Mouse (Mus musculus) midbrain, embryonic 15.5 days (tissue): ENCODE data around the gene Tead4. TPM values are rescaled to one million over a fixed set of nuclear protein-coding genes. Genes with fewer than 3 reads are reported as not detected.

ENCODE experiments used
- ATAC-seq: fragments of 200-750 bp; cut with Nextera tagmentation; replicated peaks from 2 replicates; pipeline ENCODE4 v1.8.0; 2017; ENCODE audit warnings: moderate TSS enrichment
- H3K27ac ChIP-seq: fragments of 300-500 bp; sonication (generic); 2 replicates; pipeline ENCODE4 v1.5.1; 2015; ENCODE audit warnings: mild to moderate bottlenecking, inconsistent platforms
- H3K27me3 ChIP-seq: fragments of 300-500 bp; sonication (generic); replicated peaks from 2 replicates; pipeline ENCODE4 v1.6.1; 2015; ENCODE audit warnings: inconsistent platforms
- H3K36me3 ChIP-seq: fragments of 300-500 bp; sonication (generic); replicated peaks from 2 replicates; pipeline ENCODE4 v1.6.1; 2015; ENCODE audit warnings: inconsistent platforms
- H3K4me1 ChIP-seq: fragments of 300-500 bp; sonication (generic); 2 replicates; pipeline ENCODE4 v1.6.1; 2015; ENCODE audit warnings: inconsistent platforms
- H3K4me2 ChIP-seq: fragments of 300-500 bp; sonication (generic); 2 replicates; pipeline ENCODE4 v1.6.1; 2015; ENCODE audit warnings: inconsistent platforms, mild to moderate bottlenecking, moderate library complexity
- H3K4me3 ChIP-seq: fragments of 300-500 bp; sonication (generic); 2 replicates; pipeline ENCODE4 v1.5.1; 2015; ENCODE audit warnings: mild to moderate bottlenecking, inconsistent platforms
- H3K9ac ChIP-seq: fragments of 300-500 bp; sonication (generic); 2 replicates; pipeline ENCODE4 v1.6.1; 2015; ENCODE audit warnings: mild to moderate bottlenecking, inconsistent platforms
- H3K9me3 ChIP-seq: fragments of 300-500 bp; sonication (generic); 2 replicates; pipeline ENCODE4 v1.6.1; 2016; ENCODE audit warnings: inconsistent platforms
- WGBS: fragments of 180-500 bp; shearing (Covaris S2); methylation state at CpG from one replicate; pipeline ENCODE4 v1.1.7; 2015; ENCODE audit warnings: mixed read lengths; 5-methylcytosine and 5-hydroxymethylcytosine counted together
- polyA plus RNA-seq: library from polyadenylated mRNA; unstranded; fragments of >200 nt; fragmentation: Nextera tagmentation; extraction: Ambion mirVana; gene quantifications from 2 replicates; pipeline ENCODE4 v1.2.1, GENCODE M21; 2015

The Tead4 gene
- polyA plus RNA-seq, 1 experiment from 2014 or later = 0.65 TPM

DNA sequence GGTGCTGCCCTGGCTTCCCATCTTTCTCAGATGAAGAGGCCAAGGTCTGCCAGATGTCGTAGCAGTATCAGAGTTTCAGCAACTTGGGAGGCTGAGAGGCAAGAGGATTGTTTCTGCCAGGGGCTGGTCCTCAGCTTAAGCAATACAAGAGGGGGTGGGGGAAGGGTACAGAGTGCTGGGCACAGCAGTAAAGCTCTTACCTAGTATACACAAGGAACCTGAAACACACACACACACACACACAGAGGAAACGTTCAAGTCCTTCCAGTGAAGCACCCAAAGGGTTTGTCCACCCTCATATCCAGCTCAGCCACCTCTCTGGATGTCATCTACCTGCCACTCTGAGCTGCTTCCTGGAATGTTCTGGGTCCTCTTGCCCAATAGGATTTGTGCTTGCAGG lies 44.7 kb downstream of the Tead4 start:
- no peak for ATAC-seq
- Histone ChIP-seq H3K27ac (no peak overlapping the region), H3K4me3 (no peak overlapping the region), H3K9ac (no peak overlapping the region), H3K9me3 (no peaks in the 10 kb centered on the region), H3K4me1 (no peaks in the 10 kb centered on the region), H3K36me3 (no peaks in the 10 kb centered on the region), H3K27me3 (no peaks in the 10 kb centered on the region), H3K4me2 (no peak overlapping the region)
- WGBS = 60% methylated on average over 2 of the region's 2 CpGs

DNA sequence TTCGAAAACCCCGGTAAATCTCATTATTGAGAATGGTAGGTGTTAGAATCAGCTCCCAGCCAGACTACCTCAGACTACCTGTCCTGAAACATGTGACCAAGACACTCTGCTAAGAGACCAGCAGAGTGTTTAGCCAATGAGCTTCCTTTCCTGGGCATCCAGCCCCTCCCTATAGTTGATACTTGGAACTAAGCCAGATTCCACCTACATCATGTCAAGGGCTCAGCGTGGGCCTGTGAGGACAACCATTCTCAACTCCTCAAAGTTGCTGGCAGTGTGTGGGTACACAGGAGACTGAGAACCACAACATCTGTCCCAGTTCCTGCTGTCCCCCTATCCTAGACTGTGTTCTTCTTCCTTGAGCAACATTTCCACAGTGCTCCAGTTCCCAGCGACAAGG lies 45.3 kb downstream of the Tead4 start:
- no peak overlapping the region for H3K27ac ChIP-seq
- H3K4me2 ChIP-seq = no peak overlapping the region
- ATAC-seq = no peak
- no peaks in the 10 kb centered on the region for H3K4me1 ChIP-seq
- H3K36me3 ChIP-seq = no peaks in the 10 kb centered on the region
- H3K9me3 ChIP-seq = no peaks in the 10 kb centered on the region
- H3K4me3 ChIP-seq = no peak overlapping the region
- no peak overlapping the region for H3K9ac ChIP-seq
- WGBS = 82% methylated on average over 4 of the region's 4 CpGs
- H3K27me3 ChIP-seq = no peaks in the 10 kb centered on the region

DNA sequence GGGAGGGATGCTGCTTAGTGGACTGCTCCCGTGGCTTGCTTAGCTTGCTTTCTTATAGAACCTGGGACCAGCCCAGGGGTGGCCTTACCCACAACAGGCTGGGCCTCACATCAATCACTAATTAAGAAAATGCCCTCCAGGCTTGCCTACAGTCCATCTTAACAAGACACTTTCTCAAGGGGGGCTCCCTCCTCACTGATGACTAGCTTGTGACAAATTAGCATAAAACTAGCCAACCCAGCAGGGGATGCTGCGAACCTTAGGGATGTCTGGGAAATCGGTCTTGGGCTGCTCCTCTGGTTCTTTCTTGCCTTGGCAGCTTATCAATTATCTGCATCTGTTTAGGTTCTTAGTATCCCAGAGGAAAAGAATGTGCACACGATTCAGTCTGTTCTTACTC lies 46.1 kb downstream of the Tead4 start:
- ATAC-seq = no peak
- H3K27ac ChIP-seq = no peak overlapping the region
- H3K36me3 ChIP-seq = no peaks in the 10 kb centered on the region

DNA sequence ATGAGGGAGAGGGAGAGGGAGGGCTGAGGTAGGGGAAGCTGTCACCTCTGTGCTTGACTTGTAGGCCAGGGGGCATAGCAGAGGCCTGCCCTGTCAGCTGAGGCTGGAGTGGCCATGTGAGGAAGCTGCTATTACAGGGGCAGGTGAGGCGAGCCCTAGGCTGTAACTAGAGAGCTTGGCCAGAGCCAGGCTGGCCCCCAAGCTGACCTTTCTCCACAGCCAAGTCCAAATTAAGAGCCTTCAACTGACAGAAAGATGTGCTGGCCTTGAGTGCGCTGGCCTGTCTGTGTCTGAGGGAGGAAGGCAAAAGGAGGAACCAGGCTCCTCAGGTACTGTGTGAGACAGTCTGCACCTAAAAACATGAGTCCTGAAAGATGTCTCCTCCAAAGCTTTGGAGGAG lies 47.5 kb downstream of the Tead4 start:
- Histone ChIP-seq H3K9ac (no peak overlapping the region), H3K4me1 (no peaks in the 10 kb centered on the region), H3K4me3 (no peak overlapping the region), H3K9me3 (no peaks in the 10 kb centered on the region), H3K4me2 (no peak overlapping the region), H3K36me3 (no peaks in the 10 kb centered on the region), H3K27me3 (no peaks in the 10 kb centered on the region), H3K27ac (no peak overlapping the region)
- no peak for ATAC-seq
- 82% methylated on average over 2 of the region's 2 CpGs for WGBS

More for the DNA sequence above, 46.1 kb downstream of the Tead4 start:
- H3K4me3 ChIP-seq = no peak overlapping the region
- H3K4me2 ChIP-seq = no peak overlapping the region
- no peaks in the 10 kb centered on the region for H3K27me3 ChIP-seq
- H3K9ac ChIP-seq = no peak overlapping the region
- no peaks in the 10 kb centered on the region for H3K4me1 ChIP-seq
- WGBS = 40% methylated on average over 4 of the region's 4 CpGs
- H3K9me3 ChIP-seq = no peaks in the 10 kb centered on the region

DNA sequence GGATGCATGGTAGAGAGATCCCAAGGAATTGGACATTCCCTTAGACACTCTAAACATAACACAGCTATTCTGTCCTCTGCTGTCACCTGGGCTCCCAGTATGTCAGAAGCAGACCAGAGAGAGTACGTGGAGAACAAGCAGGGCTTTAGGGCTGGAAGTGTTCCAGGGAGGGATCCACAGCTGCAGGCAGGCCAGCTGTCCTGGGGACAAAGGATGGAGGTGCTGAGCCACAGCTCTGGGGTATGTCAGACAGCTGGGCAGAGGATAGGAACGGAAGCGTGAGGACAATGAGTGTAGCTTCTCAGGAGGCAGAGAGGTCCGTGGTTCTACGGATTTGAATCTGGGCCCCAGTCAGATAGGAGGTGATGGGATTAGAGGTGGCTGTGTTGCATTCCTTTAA lies 50.0 kb downstream of the Tead4 start:
- ATAC-seq = no peak
- no peaks in the 10 kb centered on the region for H3K9me3 ChIP-seq
- H3K9ac ChIP-seq = no peak overlapping the region
- no peaks in the 10 kb centered on the region for H3K36me3 ChIP-seq
- no peaks in the 10 kb centered on the region for H3K4me1 ChIP-seq
- H3K4me2 ChIP-seq = no peak overlapping the region
- 74% methylated on average over 5 of the region's 5 CpGs for WGBS
- H3K4me3 ChIP-seq = no peak overlapping the region
- no peak overlapping the region for H3K27ac ChIP-seq
- H3K27me3 ChIP-seq = no peaks in the 10 kb centered on the region

DNA sequence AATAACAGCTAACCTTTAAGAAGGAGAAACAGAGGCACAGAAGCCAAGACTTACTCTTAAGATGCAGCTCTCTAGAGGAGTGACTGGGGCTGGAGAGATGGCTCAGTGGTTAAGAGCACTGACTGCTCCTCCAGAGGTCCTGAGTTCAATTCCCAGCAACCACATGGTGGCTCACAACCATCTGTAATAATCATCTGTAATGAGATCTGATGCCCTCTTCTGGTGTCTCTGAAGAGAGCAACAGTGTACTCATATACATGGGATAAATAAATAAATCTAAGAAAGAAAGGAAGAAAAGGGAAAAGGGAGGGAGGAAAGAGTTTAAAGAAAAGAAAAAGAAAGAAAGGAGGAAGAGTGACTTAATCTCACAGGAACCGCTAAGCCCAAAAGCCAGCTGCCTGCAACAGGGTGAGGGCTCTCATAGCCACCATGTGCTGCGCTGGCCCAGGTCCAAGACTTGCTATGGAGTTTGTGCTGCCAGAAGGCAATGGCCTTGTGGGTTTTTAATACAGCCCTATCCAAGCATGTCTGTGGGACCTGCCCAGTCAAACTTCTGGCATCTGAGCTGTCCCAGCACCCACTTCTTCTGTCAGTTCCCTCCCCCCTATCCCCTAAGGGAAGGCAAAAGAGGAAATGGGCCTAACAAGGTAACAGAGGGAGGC lies 63.4 kb downstream of the Tead4 start:
- Histone ChIP-seq H3K4me2 (no peak overlapping the region), H3K9me3 (no peaks in the 10 kb centered on the region), H3K4me3 (no peak overlapping the region), H3K9ac (no peak overlapping the region), H3K27ac (no peak overlapping the region), H3K4me1 (no peaks in the 10 kb centered on the region), H3K27me3 (no peaks in the 10 kb centered on the region), H3K36me3 (no peaks in the 10 kb centered on the region)
- no peak for ATAC-seq
- 69% methylated on average over 2 of the region's 2 CpGs for WGBS

DNA sequence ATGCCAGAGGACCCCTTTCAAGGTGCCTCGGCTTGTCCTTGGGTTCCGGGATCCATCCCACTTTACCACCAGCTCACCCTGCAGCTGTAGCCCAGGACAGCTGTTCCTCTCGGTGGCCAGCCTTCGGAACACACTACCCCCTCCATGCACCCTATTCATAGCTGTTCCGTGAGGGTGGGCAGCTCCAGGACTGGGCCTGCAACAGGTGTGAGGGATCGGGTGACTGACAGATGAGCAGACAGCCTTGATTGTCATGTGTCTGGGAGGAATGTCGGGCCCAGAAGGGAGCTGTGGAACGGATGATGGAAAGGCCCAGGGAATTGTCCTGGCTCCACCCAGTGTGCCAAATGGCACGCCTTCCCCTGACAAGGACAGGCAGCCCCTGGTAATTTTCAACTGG lies 64.0 kb downstream of the Tead4 start:
- Histone ChIP-seq H3K9me3 (no peaks in the 10 kb centered on the region), H3K4me1 (no peaks in the 10 kb centered on the region), H3K9ac (no peak overlapping the region), H3K36me3 (no peaks in the 10 kb centered on the region), H3K4me3 (no peak overlapping the region), H3K4me2 (no peak overlapping the region), H3K27ac (no peak overlapping the region), H3K27me3 (no peaks in the 10 kb centered on the region)
- 81% methylated on average over 9 of the region's 9 CpGs for WGBS
- no peak for ATAC-seq

DNA sequence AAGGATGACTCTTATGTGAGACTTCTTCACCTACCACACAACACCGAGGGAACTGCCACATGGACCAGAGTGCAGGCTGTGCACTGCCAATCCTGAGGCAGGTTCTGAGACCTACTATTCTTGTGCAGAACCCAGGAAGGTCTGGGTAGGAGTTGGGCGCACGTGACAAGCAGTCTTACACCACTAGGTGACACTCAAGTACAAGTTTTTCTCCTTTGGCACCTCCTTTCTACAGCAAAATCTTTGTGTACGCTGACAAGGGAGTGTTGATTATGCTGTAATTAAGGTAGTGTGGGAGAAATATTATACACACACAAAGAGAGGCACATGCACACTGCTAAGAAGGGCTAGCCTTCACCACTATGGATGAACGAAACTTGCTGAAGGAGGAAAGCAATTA lies 66.4 kb downstream of the Tead4 start:
- peak; percentile 77 for ATAC-seq
- Histone ChIP-seq H3K4me1 (no peaks in the 10 kb centered on the region), H3K9ac (no peak overlapping the region), H3K27ac (no peak overlapping the region), H3K4me2 (no peak overlapping the region), H3K36me3 (no peaks in the 10 kb centered on the region), H3K9me3 (no peaks in the 10 kb centered on the region), H3K27me3 (no peaks in the 10 kb centered on the region), H3K4me3 (no peak overlapping the region)
- 28% methylated on average over 5 of the region's 5 CpGs for WGBS

DNA sequence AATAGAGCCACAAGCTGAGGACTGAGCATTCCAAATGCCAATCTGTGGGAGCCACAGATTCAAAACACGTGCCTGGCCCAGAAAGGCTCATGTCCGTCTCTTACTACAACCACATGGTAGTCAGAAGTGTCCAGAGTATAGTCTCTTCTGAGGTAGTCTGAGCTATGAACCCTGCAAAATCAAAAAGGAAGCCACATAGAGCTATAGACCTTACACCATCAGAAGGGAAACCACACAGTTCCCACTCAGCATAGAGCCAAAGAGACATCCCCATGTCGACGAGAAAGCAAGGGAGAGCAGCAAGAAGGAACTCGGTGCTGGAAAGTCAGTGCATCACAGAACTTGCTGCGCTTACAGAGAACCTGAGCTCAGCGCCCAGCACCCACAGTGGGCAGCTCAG lies 68.4 kb downstream of the Tead4 start:
- no peaks in the 10 kb centered on the region for H3K27me3 ChIP-seq
- no peaks in the 10 kb centered on the region for H3K4me1 ChIP-seq
- H3K36me3 ChIP-seq = no peaks in the 10 kb centered on the region
- H3K4me2 ChIP-seq = no peak overlapping the region
- no peaks in the 10 kb centered on the region for H3K9me3 ChIP-seq
- no peak overlapping the region for H3K4me3 ChIP-seq
- no peak overlapping the region for H3K27ac ChIP-seq
- 74% methylated on average over 7 of the region's 7 CpGs for WGBS
- ATAC-seq = no peak
- H3K9ac ChIP-seq = no peak overlapping the region

DNA sequence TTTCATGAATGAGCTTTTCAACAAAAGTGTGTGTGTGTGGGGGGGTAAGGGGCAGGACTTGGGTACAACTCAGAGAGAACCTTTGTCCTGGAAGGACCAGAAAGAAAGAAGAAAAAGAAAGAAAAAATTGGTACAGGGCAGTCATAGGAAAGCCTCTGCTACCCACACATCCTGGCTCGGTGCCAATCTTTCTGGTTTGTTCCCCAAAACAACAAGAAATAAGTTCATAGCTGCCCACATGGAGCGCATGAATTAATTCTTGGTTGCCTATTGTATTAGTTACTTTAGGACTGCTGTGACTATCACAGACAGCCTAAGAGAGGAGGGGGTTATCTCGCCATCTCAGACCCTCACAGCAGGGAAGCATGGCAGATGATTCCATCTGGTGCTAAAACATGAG lies 68.9 kb downstream of the Tead4 start:
- Histone ChIP-seq H3K9me3 (no peaks in the 10 kb centered on the region), H3K36me3 (no peaks in the 10 kb centered on the region), H3K9ac (no peak overlapping the region), H3K4me2 (no peak overlapping the region), H3K4me1 (no peaks in the 10 kb centered on the region), H3K27ac (no peak overlapping the region), H3K4me3 (no peak overlapping the region), H3K27me3 (no peaks in the 10 kb centered on the region)
- ATAC-seq = no peak
- WGBS = 72% methylated on average over 3 of the region's 3 CpGs

DNA sequence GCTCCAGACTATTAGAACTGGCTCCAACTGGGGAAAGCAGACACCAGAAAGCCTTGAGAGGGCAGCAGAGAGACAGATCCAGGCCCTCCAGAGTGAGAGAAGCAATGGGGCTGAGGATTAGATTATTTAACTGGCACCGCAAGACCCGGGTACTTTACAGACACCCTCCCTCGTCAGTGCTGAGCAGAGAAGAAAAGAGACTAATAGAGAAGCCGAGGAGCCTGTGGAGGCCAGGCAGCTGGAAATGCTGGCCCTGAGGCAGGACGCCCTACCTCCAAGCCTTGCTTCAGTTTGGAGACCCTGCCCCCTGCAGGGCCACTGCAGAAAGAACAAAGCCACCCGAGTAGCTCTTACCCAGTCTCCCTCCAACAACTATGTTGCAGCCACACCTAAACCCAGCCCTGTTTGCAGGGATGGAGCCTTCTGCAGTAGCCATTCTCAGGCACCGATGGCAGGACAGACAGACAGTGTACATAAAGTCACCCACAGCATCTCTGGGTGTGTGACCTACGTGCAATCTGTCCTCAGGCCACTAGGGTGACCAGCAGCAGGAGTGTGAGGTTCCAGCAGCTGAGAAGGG lies 73.1 kb downstream of the Tead4 start:
- H3K36me3 ChIP-seq = no peaks in the 10 kb centered on the region
- no peaks in the 10 kb centered on the region for H3K4me1 ChIP-seq
- no peak overlapping the region for H3K27ac ChIP-seq
- no peaks in the 10 kb centered on the region for H3K27me3 ChIP-seq
- H3K9me3 ChIP-seq = no peaks in the 10 kb centered on the region
- H3K4me3 ChIP-seq = no peak overlapping the region
- H3K9ac ChIP-seq = no peak overlapping the region
- 18% methylated on average over 8 of the region's 8 CpGs for WGBS
- peak overlapping the region; percentile 17 for H3K4me2 ChIP-seq
- peak; percentile 63; the same call in 1 of the 2 replicates for ATAC-seq

DNA sequence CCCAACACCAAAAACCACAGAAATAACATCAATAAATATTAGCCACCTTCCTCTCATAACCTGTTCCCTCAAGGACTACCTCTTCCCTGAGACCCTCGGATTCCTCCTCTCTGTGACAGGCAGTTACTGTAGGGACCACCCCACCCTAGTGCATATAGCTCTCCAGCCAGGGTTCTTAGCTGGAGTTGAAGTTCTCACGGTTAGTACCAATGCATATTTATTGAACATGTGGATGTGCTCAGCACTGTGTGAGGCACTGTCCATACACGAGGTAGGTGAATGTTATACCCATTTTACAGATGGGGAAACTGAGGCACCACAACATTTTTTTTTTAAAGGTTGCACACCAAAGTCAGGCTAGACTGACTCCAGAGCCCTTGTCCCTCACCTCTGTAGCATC lies 73.7 kb downstream of the Tead4 start:
- Histone ChIP-seq H3K9ac (no peak overlapping the region), H3K27ac (no peak overlapping the region), H3K4me1 (no peaks in the 10 kb centered on the region), H3K4me2 (no peak overlapping the region), H3K27me3 (no peaks in the 10 kb centered on the region), H3K4me3 (no peak overlapping the region), H3K36me3 (no peaks in the 10 kb centered on the region), H3K9me3 (no peaks in the 10 kb centered on the region)
- ATAC-seq = no peak
- WGBS = 91% methylated on average over 3 of the region's 3 CpGs

DNA sequence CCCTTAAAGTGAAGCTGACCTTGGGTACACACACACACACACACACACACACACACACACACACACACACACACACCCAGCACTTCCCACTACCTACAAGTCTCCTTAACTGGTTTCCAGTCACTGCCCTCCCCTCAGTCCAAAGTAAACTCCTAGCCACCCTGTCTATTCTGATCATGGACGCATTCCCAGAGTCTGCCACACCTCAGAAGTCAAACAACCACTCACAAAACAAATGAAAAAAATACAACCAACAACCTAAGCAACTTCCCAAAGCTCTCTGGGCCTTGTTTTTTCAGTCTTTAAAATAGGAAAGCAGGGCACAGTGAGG lies 74.8 kb downstream of the Tead4 start:
- no peak overlapping the region for H3K4me2 ChIP-seq
- H3K27ac ChIP-seq = no peak overlapping the region
- no peak overlapping the region for H3K4me3 ChIP-seq
- no peaks in the 10 kb centered on the region for H3K9me3 ChIP-seq
- no peaks in the 10 kb centered on the region for H3K36me3 ChIP-seq
- 88% methylated on average over 1 of the region's 1 CpGs for WGBS
- no peaks in the 10 kb centered on the region for H3K27me3 ChIP-seq
- no peaks in the 10 kb centered on the region for H3K4me1 ChIP-seq
- no peak overlapping the region for H3K9ac ChIP-seq
- no peak for ATAC-seq
